Mouse (Mus musculus) embryonic facial prominence, embryonic 15.5 days (tissue): ENCODE results near the gene Irak2. TPM values are rescaled to one million over a fixed set of nuclear protein-coding genes. Genes with fewer than 3 reads are reported as not detected.

ENCODE experiments used
- ATAC-seq: fragments of 200-750 bp; cut with Nextera tagmentation; 2 replicates; pipeline ENCODE4 v1.8.0; 2017; ENCODE audit warnings: low read depth, moderate TSS enrichment; ENCODE audit not compliant: insufficient number of reproducible peaks, low FRiP score, low TSS enrichment
- H3K27ac ChIP-seq: fragments of 300-500 bp; sonication (generic); replicated peaks from 2 replicates; pipeline ENCODE4 v1.5.1; 2015; ENCODE audit warnings: mild to moderate bottlenecking, inconsistent platforms
- H3K27me3 ChIP-seq: fragments of 300-500 bp; sonication (generic); 2 replicates; pipeline ENCODE4 v1.6.1; 2015; ENCODE audit warnings: inconsistent platforms
- H3K36me3 ChIP-seq: fragments of 300-500 bp; sonication (generic); 2 replicates; pipeline ENCODE4 v1.6.1; 2015; ENCODE audit warnings: mild to moderate bottlenecking, inconsistent platforms
- H3K4me1 ChIP-seq: fragments of 300-500 bp; sonication (generic); 2 replicates; pipeline ENCODE4 v1.6.1; 2015; ENCODE audit warnings: inconsistent platforms
- H3K4me2 ChIP-seq: fragments of 300-500 bp; sonication (generic); replicated peaks from 2 replicates; pipeline ENCODE4 v1.6.1; 2015; ENCODE audit warnings: mild to moderate bottlenecking, inconsistent platforms
- H3K4me3 ChIP-seq: fragments of 300-500 bp; sonication (generic); replicated peaks from 2 replicates; pipeline ENCODE4 v1.5.1; 2015; ENCODE audit warnings: mild to moderate bottlenecking, inconsistent platforms
- H3K9ac ChIP-seq: fragments of 300-500 bp; sonication (generic); 2 replicates; pipeline ENCODE4 v1.6.1; 2015; ENCODE audit warnings: inconsistent platforms
- H3K9me3 ChIP-seq: fragments of 300-500 bp; sonication (generic); replicated peaks from 2 replicates; pipeline ENCODE4 v1.6.1; 2016; ENCODE audit warnings: inconsistent platforms
- WGBS: fragments of 180-500 bp; shearing (Covaris S2); methylation state at CpG from one replicate; pipeline ENCODE4 v1.1.7; 2015; 5-methylcytosine and 5-hydroxymethylcytosine counted together
- polyA plus RNA-seq: library from polyadenylated mRNA; unstranded; fragments of >200 nt; fragmentation: Nextera tagmentation; extraction: Ambion mirVana; gene quantifications from 2 replicates; pipeline ENCODE4 v1.2.1, GENCODE M21; 2015

Gene Irak2
- polyA plus RNA-seq = 4.0 and 5.8 TPM in 2 replicates

- ATAC-seq = peak; percentile 93
- Histone ChIP-seq H3K9ac (peak within 1 kb of the TSS; percentile 39), H3K27ac (0 out of 2 replicates have a peak within 1 kb of the TSS, but pooled peaks have one; percentile 19)
These were observed at the start of gene Irak2 for GRCm38 (mm10) chr6:113638302-113639040. Gene Irak2, plus strand, starts transcription at chr6:113638467.

GRCm38 (mm10) chr6:113592637-113593036, 45.6 kb upstream of the Irak2 start:
- H3K4me1 ChIP-seq = no peaks in the 10 kb centered on the region
- H3K4me3 ChIP-seq = no peak overlapping the region
- H3K27me3 ChIP-seq = no peaks in the 10 kb centered on the region
- H3K27ac ChIP-seq = no peak overlapping the region
- 85% methylated on average over 2 of the region's 2 CpGs for WGBS
- no peak overlapping the region for H3K4me2 ChIP-seq
- no peaks in the 10 kb centered on the region for H3K9me3 ChIP-seq
- no peak overlapping the region for H3K9ac ChIP-seq
- ATAC-seq = no peak
- H3K36me3 ChIP-seq = no peaks in the 10 kb centered on the region

More at GRCm38 (mm10) chr6:113638302-113639040, at the start of gene Irak2:
- H3K36me3 ChIP-seq = peaks cover 4% of the 10 kb centered on the region; the same call in 1 of the 2 replicates
- 0 out of 2 replicates have a peak, but pooled peaks cover 2% of the 10 kb centered on the region for H3K4me1 ChIP-seq
- no peaks in the 10 kb centered on the region for H3K27me3 ChIP-seq
- H3K9me3 ChIP-seq = no peaks in the 10 kb centered on the region
- H3K4me2 ChIP-seq = peak within 1 kb of the TSS; percentile 64
- WGBS = 7% methylated on average over 37 of the region's 37 CpGs
- H3K4me3 ChIP-seq = peak within 1 kb of the TSS; percentile 59

- Histone ChIP-seq H3K4me2 (no peak overlapping the region), H3K4me3 (no peak overlapping the region), H3K9ac (no peak overlapping the region), H3K27me3 (no peaks in the 10 kb centered on the region), H3K36me3 (no peaks in the 10 kb centered on the region), H3K27ac (no peak overlapping the region), H3K9me3 (no peaks in the 10 kb centered on the region), H3K4me1 (no peaks in the 10 kb centered on the region)
- ATAC-seq = no peak
- 86% methylated on average over 4 of the region's 4 CpGs for WGBS
These were observed 40.3 kb upstream of the Irak2 start for GRCm38 (mm10) chr6:113597945-113598344.

- WGBS = 59% methylated on average over 5 of the region's 5 CpGs
These were observed 38.4 kb upstream of the Irak2 start for GRCm38 (mm10) chr6:113599833-113600232.

GRCm38 (mm10) chr6:113600543-113601139, 37.6 kb upstream of the Irak2 start, which contains the start of gene Fancd2os:
Gene Fancd2os, minus strand, starts transcription at chr6:113600715.
- Histone ChIP-seq H3K36me3 (no peaks in the 10 kb centered on the region), H3K4me3 (no peak within 1 kb of the TSS), H3K9me3 (no peaks in the 10 kb centered on the region), H3K4me2 (no peak within 1 kb of the TSS), H3K27me3 (no peaks in the 10 kb centered on the region), H3K27ac (no peak within 1 kb of the TSS), H3K9ac (no peak within 1 kb of the TSS), H3K4me1 (peaks cover 6% of the 10 kb centered on the region)
- no peak for ATAC-seq
- WGBS = 40% methylated on average over 23 of the region's 23 CpGs

More at GRCm38 (mm10) chr6:113599833-113600232, 38.4 kb upstream of the Irak2 start:
- H3K27ac ChIP-seq = no peak overlapping the region
- H3K27me3 ChIP-seq = no peaks in the 10 kb centered on the region
- H3K9me3 ChIP-seq = no peaks in the 10 kb centered on the region
- H3K4me3 ChIP-seq = no peak overlapping the region
- H3K36me3 ChIP-seq = no peaks in the 10 kb centered on the region
- no peak for ATAC-seq
- H3K9ac ChIP-seq = no peak overlapping the region
- H3K4me1 ChIP-seq = no peaks in the 10 kb centered on the region
- no peak overlapping the region for H3K4me2 ChIP-seq

GRCm38 (mm10) chr6:113602821-113603220, 35.4 kb upstream of the Irak2 start:
- 88% methylated on average over 6 of the region's 6 CpGs for WGBS
- Histone ChIP-seq H3K36me3 (no peaks in the 10 kb centered on the region), H3K27me3 (no peaks in the 10 kb centered on the region), H3K4me3 (no peak overlapping the region), H3K4me2 (no peak overlapping the region), H3K4me1 (peaks cover 17% of the 10 kb centered on the region), H3K9ac (no peak overlapping the region), H3K27ac (no peak overlapping the region), H3K9me3 (no peaks in the 10 kb centered on the region)
- ATAC-seq = no peak

GRCm38 (mm10) chr6:113603993-113604392, 34.3 kb upstream of the Irak2 start:
- Histone ChIP-seq H3K27ac (peak overlapping the region; percentile 71; the same call in 1 of the 2 replicates), H3K4me3 (peak overlapping the region; percentile 93), H3K4me1 (peaks cover 17% of the 10 kb centered on the region), H3K36me3 (0 out of 2 replicates have a peak, but pooled peaks cover 5% of the 10 kb centered on the region), H3K9ac (peak overlapping the region; percentile 87; the same call in 1 of the 2 replicates), H3K27me3 (no peaks in the 10 kb centered on the region), H3K4me2 (peak overlapping the region; percentile 61), H3K9me3 (no peaks in the 10 kb centered on the region)
- WGBS = 47% methylated on average over 12 of the region's 12 CpGs
- no peak for ATAC-seq

- peak within 1 kb of the TSS; percentile 85; the same call in 1 of the 2 replicates for H3K27ac ChIP-seq
- H3K4me3 ChIP-seq = peak within 1 kb of the TSS; percentile 93
- under 1% methylated on average over 63 of the region's 65 CpGs for WGBS
- H3K27me3 ChIP-seq = no peaks in the 10 kb centered on the region
- peaks cover 17% of the 10 kb centered on the region for H3K4me1 ChIP-seq
- no peaks in the 10 kb centered on the region for H3K9me3 ChIP-seq
- peak; percentile 89 for ATAC-seq
- 0 out of 2 replicates have a peak, but pooled peaks cover 5% of the 10 kb centered on the region for H3K36me3 ChIP-seq
- H3K4me2 ChIP-seq = peak within 1 kb of the TSS; percentile 61
- peak within 1 kb of the TSS; percentile 87 for H3K9ac ChIP-seq
These were observed 33.6 kb upstream of the Irak2 start, which contains the start of gene Brk1 for GRCm38 (mm10) chr6:113604432-113605223. Gene Brk1, plus strand, starts transcription at chr6:113604772.

GRCm38 (mm10) chr6:113605224-113605545, 33.1 kb upstream of the Irak2 start:
- WGBS = 5% methylated on average over 10 of the region's 10 CpGs
- H3K27ac ChIP-seq = peak overlapping the region; percentile 85; the same call in 1 of the 2 replicates
- H3K9me3 ChIP-seq = no peaks in the 10 kb centered on the region
- H3K4me2 ChIP-seq = peak overlapping the region; percentile 61
- peak overlapping the region; percentile 87 for H3K9ac ChIP-seq
- H3K36me3 ChIP-seq = 0 out of 2 replicates have a peak, but pooled peaks cover 6% of the 10 kb centered on the region
- no peaks in the 10 kb centered on the region for H3K27me3 ChIP-seq
- peak overlapping the region; percentile 93 for H3K4me3 ChIP-seq
- peaks cover 17% of the 10 kb centered on the region for H3K4me1 ChIP-seq
- ATAC-seq = peak; percentile 3; the same call in 1 of the 2 replicates

GRCm38 (mm10) chr6:113608871-113609270, 29.4 kb upstream of the Irak2 start:
- Histone ChIP-seq H3K9me3 (no peaks in the 10 kb centered on the region), H3K27ac (no peak overlapping the region), H3K36me3 (peaks cover 22% of the 10 kb centered on the region), H3K9ac (no peak overlapping the region), H3K4me3 (no peak overlapping the region), H3K4me1 (peaks cover 17% of the 10 kb centered on the region), H3K4me2 (no peak overlapping the region), H3K27me3 (no peaks in the 10 kb centered on the region)
- no peak for ATAC-seq
- WGBS = 66% methylated on average over 6 of the region's 6 CpGs

GRCm38 (mm10) chr6:113609293-113609692, 29.0 kb upstream of the Irak2 start:
- H3K27me3 ChIP-seq = no peaks in the 10 kb centered on the region
- peaks cover 17% of the 10 kb centered on the region for H3K4me1 ChIP-seq
- peaks cover 26% of the 10 kb centered on the region for H3K36me3 ChIP-seq
- H3K4me3 ChIP-seq = no peak overlapping the region
- no peaks in the 10 kb centered on the region for H3K9me3 ChIP-seq
- WGBS = 84% methylated on average over 7 of the region's 7 CpGs
- no peak for ATAC-seq
- no peak overlapping the region for H3K9ac ChIP-seq
- no peak overlapping the region for H3K27ac ChIP-seq
- no peak overlapping the region for H3K4me2 ChIP-seq
